Mouse (Mus musculus): ENCODE results near the gene Ugt1a7c. TPM values are rescaled to one million over a fixed set of nuclear protein-coding genes. Genes with fewer than 3 reads are reported as not detected.
A peak's percentile ranks its signal among the peaks of the same experiment; 100 is the strongest.

The Ugt1a7c gene
- total and polyA plus RNA-seq, 3 experiments = not detected

- no peak overlapping the region for H3K4me3 ChIP-seq (ENCODE audit: control insufficient read depth in 1 of 2, insufficient read depth in 1 of 2, low read depth in 2 of 2, low read length in 2 of 2)
- peak; percentile 4 for DNase-seq (ENCODE audit: low read depth, low spot score)
- H3K9ac ChIP-seq (ENCODE audit: control insufficient read depth, low read depth, low read length, poor library complexity, severe bottlenecking) = no peak overlapping the region
- H3K9me3 ChIP-seq (replicated peaks; ENCODE audit: insufficient read depth, low read length) = no peaks in the 10 kb centered on the region
- H3K36me3 ChIP-seq (ENCODE audit: control insufficient read depth in 1 of 2, insufficient read depth in 2 of 2, low read length in 2 of 2) = no peaks in the 10 kb centered on the region
- no peaks in the 10 kb centered on the region for H3K79me2 ChIP-seq (ENCODE audit: control insufficient read depth, insufficient read depth, low read length, poor library complexity)
- H3K27me3 ChIP-seq (ENCODE audit: control insufficient read depth in 1 of 2, insufficient read depth in 2 of 2, low read length in 2 of 2) = no peaks in the 10 kb centered on the region
- TF ChIP-seq BHLHE40 (IDR thresholded peaks at IDR 0.05; ENCODE audit: borderline replicate concordance, low read depth, low read length) = no peak
- TF ChIP-seq MYB (IDR thresholded peaks at IDR 0.05; ENCODE audit: low read depth, low read length) = no peak
- no peak for TF ChIP-seq SMC3 (IDR thresholded peaks at IDR 0.05; ENCODE audit: low read depth, low read length)
- TF ChIP-seq MAFK (IDR thresholded peaks at IDR 0.05; ENCODE audit: borderline replicate concordance, low read depth, low read length) = no peak
- no peak for TF ChIP-seq MAX (IDR thresholded peaks at IDR 0.05; ENCODE audit: low read length)
- no peak for TF ChIP-seq SIN3A (IDR thresholded peaks at IDR 0.05; ENCODE audit: low read length)
- no peaks in the 10 kb centered on the region for H3K4me1 ChIP-seq (ENCODE audit: control insufficient read depth in 1 of 2, insufficient read depth in 2 of 2, low read length in 2 of 2)
- no peak overlapping the region for H3K27ac ChIP-seq (ENCODE audit: control insufficient read depth, low read depth, low read length)
Measured at GRCm38 (mm10) chr1:88217576-88217975, 122.7 kb downstream of the Ugt1a7c start.

DNA sequence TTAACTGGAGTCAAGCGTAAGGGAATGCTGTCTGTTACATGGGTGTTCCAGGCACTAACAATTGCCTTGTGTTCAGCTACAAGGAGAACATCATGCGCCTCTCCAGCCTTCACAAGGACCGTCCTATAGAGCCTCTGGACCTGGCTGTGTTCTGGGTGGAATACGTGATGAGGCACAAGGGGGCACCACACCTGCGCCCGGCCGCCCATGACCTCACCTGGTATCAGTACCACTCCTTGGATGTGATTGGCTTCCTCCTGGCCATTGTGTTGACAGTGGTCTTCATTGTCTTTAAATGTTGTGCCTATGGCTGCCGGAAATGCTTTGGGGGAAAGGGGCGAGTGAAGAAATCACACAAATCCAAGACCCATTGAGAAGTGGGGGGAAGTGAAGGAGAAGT is 123.2 kb downstream of the Ugt1a7c start:
- Histone ChIP-seq H3K79me2 (ENCODE audit: control insufficient read depth, insufficient read depth, low read length, poor library complexity) (no peaks in the 10 kb centered on the region), H3K27me3 (ENCODE audit: control insufficient read depth in 1 of 2, insufficient read depth in 2 of 2, low read length in 2 of 2) (no peaks in the 10 kb centered on the region), H3K36me3 (ENCODE audit: control insufficient read depth in 1 of 2, insufficient read depth in 2 of 2, low read length in 2 of 2) (no peaks in the 10 kb centered on the region), H3K4me3 (ENCODE audit: control insufficient read depth in 1 of 2, insufficient read depth in 1 of 2, low read depth in 2 of 2, low read length in 2 of 2) (no peak overlapping the region), H3K27ac (ENCODE audit: control insufficient read depth, low read depth, low read length) (no peak overlapping the region), H3K4me1 (ENCODE audit: control insufficient read depth in 1 of 2, insufficient read depth in 2 of 2, low read length in 2 of 2) (no peaks in the 10 kb centered on the region), H3K9ac (ENCODE audit: control insufficient read depth, low read depth, low read length, poor library complexity, severe bottlenecking) (no peak overlapping the region), H3K9me3 (replicated peaks; ENCODE audit: insufficient read depth, low read length) (no peaks in the 10 kb centered on the region)
- DNase-seq (ENCODE audit: low read depth, low spot score) = peak; percentile 6
- no peak for TF ChIP-seq E2F4 (IDR thresholded peaks at IDR 0.05; ENCODE audit: borderline replicate concordance, low read depth, low read length)
- no peak for TF ChIP-seq POLR2AphosphoS5 (IDR thresholded peaks at IDR 0.05; ENCODE audit: borderline replicate concordance, low read depth, low read length)

DNA sequence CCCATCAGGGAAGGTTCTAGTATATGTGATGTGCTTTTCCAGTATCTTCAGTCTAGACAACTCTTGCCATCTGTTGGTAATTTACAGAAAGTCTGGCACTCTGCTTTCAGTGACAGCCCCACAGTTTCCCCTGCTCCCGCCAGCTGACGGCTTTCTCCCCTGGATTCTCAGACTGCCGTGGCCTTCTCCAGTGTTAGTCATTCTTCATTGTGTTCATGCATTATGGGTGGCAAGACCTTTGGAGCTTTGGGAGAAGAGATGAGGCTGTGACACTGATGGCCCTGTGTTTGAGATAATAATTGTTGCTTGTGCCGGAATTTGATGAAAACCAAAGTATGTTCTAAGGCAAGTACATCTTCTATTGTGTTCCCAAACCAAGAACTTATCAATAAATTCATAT is 123.7 kb downstream of the Ugt1a7c start:
- peak; percentile 3 for DNase-seq (ENCODE audit: low read depth, low spot score)
- H3K4me3 ChIP-seq (ENCODE audit: control insufficient read depth in 1 of 2, insufficient read depth in 1 of 2, low read depth in 2 of 2, low read length in 2 of 2) = no peak overlapping the region
- no peak for TF ChIP-seq TBP (IDR thresholded peaks at IDR 0.05; ENCODE audit: low read depth, low read length)
- H3K9me3 ChIP-seq (replicated peaks; ENCODE audit: insufficient read depth, low read length) = no peaks in the 10 kb centered on the region
- no peaks in the 10 kb centered on the region for H3K36me3 ChIP-seq (ENCODE audit: control insufficient read depth in 1 of 2, insufficient read depth in 2 of 2, low read length in 2 of 2)
- no peaks in the 10 kb centered on the region for H3K4me1 ChIP-seq (ENCODE audit: control insufficient read depth in 1 of 2, insufficient read depth in 2 of 2, low read length in 2 of 2)
- H3K79me2 ChIP-seq (ENCODE audit: control insufficient read depth, insufficient read depth, low read length, poor library complexity) = no peaks in the 10 kb centered on the region
- no peaks in the 10 kb centered on the region for H3K27me3 ChIP-seq (ENCODE audit: control insufficient read depth in 1 of 2, insufficient read depth in 2 of 2, low read length in 2 of 2)
- no peak overlapping the region for H3K9ac ChIP-seq (ENCODE audit: control insufficient read depth, low read depth, low read length, poor library complexity, severe bottlenecking)
- no peak overlapping the region for H3K27ac ChIP-seq (ENCODE audit: control insufficient read depth, low read depth, low read length)

DNA sequence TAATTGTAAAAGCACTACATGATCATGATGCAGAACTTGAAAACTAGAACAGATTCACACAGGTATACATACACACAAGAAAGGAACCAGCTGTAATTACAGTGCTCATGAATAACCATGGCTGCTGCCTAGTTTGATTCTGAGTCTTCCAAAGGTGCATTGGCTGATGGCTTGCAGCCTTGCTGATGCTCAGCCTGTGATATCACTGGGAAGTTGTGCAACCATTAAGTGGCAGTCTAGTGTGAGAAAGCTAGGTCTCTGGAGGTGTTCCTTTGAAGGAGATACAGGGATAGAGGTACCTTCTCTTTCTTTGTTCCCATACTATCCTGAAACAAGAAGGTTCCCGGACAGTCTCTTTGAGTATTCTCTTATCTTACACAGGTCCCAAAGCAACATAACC is 124.2 kb downstream of the Ugt1a7c start:
- Histone ChIP-seq H3K9me3 (replicated peaks; ENCODE audit: insufficient read depth, low read length) (no peaks in the 10 kb centered on the region), H3K4me1 (ENCODE audit: control insufficient read depth in 1 of 2, insufficient read depth in 2 of 2, low read length in 2 of 2) (no peaks in the 10 kb centered on the region), H3K27ac (ENCODE audit: control insufficient read depth, low read depth, low read length) (no peak overlapping the region), H3K9ac (ENCODE audit: control insufficient read depth, low read depth, low read length, poor library complexity, severe bottlenecking) (no peak overlapping the region), H3K27me3 (ENCODE audit: control insufficient read depth in 1 of 2, insufficient read depth in 2 of 2, low read length in 2 of 2) (no peaks in the 10 kb centered on the region), H3K79me2 (ENCODE audit: control insufficient read depth, insufficient read depth, low read length, poor library complexity) (no peaks in the 10 kb centered on the region), H3K4me3 (ENCODE audit: control insufficient read depth in 1 of 2, insufficient read depth in 1 of 2, low read depth in 2 of 2, low read length in 2 of 2) (no peak overlapping the region), H3K36me3 (ENCODE audit: control insufficient read depth in 1 of 2, insufficient read depth in 2 of 2, low read length in 2 of 2) (no peaks in the 10 kb centered on the region)
- no peak for TF ChIP-seq ETS1 (IDR thresholded peaks at IDR 0.05; ENCODE audit: low read depth, low read length)
- no peak for TF ChIP-seq ZNF384 (IDR thresholded peaks at IDR 0.05; ENCODE audit: low read depth, low read length)
- no peak for TF ChIP-seq MAZ (IDR thresholded peaks at IDR 0.05; ENCODE audit: low read depth, low read length)
- TF ChIP-seq RCOR1 (IDR thresholded peaks at IDR 0.05; ENCODE audit: low read depth, low read length) = no peak
- no peak for TF ChIP-seq E2F4 (IDR thresholded peaks at IDR 0.05; ENCODE audit: borderline replicate concordance, low read depth, low read length)
- DNase-seq (ENCODE audit: low read depth, low spot score) = no peak
